Mouse (Mus musculus): Measurements from ENCODE around the gene Paqr7.
A peak's percentile ranks its signal among the peaks of the same experiment; 100 is the strongest.
"Not testable (repeated sequence)": the region's sequence is repeated elsewhere in the genome, so short reads cannot be mapped to it uniquely, and the experiment has no call there.

The Paqr7 gene

GRCm38 (mm10) chr4:134471469-134471868 lies 25.0 kb upstream of the Paqr7 start:
- no peak for DNase-seq (ENCODE audit: extremely low spot score, low spot score)

- DNase-seq (ENCODE audit: extremely low spot score, low spot score): no peak
Measured at GRCm38 (mm10) chr4:134473764-134474163, 22.7 kb upstream of the Paqr7 start.

DNA sequence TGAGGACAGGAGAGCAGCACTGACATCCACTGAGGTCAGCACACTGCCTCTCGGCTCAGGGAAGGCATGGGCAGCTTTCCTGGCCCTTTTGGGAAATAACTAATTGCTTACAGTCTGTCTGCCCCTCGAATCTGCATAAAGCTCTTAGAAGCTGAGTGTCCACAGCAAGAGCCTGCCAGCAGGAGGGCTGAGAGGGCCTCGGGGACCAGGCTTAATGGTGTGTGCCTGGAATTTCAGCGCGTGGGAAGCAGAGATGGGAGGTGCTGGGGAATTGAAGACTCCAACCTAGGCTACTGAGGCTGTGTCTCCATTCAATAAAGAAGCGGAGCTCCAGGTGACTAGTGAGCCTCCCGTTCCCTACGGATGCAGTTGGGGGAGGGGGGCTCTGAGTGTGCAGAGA lies 22.3 kb upstream of the Paqr7 start:
- DNase-seq (ENCODE audit: extremely low spot score, low spot score): no peak

DNA sequence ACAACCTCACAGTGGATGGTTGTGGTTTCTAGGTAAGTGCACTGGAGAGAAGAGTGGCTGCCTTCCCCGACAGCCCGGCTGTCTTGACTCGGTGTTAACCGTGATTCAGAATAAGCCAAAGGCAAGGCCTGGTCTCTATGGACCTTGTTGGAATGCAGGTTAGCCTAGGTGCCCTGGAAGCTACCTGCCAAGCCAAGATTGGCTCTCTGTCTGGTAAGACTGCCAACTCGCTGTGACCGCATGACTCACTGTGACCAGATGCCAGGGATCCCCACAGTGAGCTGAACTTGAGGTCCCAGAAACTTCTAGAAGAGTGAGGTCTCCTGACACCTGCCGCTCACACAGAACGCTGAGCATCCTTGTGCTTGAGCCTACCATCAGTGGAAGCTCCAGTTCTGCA lies 19.6 kb upstream of the Paqr7 start:
- DNase-seq (ENCODE audit: extremely low spot score, low spot score): no peak

GRCm38 (mm10) chr4:134478031-134478430 lies 18.5 kb upstream of the Paqr7 start:
- DNase-seq (ENCODE audit: extremely low spot score, low spot score): peak; percentile 94

- DNase-seq (ENCODE audit: extremely low spot score, low spot score): no peak
Measured at GRCm38 (mm10) chr4:134479839-134480238, 16.7 kb upstream of the Paqr7 start.

DNA sequence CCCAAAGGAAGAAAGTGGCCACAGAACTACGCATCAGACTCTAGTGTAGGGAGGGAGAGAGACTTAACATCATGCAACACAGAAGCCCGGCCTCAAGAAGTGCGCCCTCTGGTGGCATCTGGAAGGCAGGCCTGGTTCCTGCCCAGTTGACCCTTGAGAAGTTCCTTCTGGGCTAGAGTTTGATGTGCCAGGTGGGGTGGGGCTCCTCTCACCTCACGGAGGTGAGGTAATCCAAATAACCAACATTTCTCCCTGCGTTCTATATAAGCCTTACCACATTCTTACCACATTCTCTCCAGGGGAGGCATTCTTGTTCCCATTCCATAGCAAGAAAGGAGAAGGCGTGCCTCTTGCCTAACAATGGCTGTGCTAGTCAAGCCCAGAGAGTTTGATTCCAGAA lies 15.6 kb upstream of the Paqr7 start:
- peak; percentile 77 for DNase-seq (ENCODE audit: extremely low spot score, low spot score)

- DNase-seq (ENCODE audit: extremely low spot score, low spot score): no peak
Measured at GRCm38 (mm10) chr4:134481270-134481669, 15.2 kb upstream of the Paqr7 start.

GRCm38 (mm10) chr4:134482442-134482841 lies 14.1 kb upstream of the Paqr7 start:
- DNase-seq (ENCODE audit: extremely low spot score, low spot score): no peak

DNA sequence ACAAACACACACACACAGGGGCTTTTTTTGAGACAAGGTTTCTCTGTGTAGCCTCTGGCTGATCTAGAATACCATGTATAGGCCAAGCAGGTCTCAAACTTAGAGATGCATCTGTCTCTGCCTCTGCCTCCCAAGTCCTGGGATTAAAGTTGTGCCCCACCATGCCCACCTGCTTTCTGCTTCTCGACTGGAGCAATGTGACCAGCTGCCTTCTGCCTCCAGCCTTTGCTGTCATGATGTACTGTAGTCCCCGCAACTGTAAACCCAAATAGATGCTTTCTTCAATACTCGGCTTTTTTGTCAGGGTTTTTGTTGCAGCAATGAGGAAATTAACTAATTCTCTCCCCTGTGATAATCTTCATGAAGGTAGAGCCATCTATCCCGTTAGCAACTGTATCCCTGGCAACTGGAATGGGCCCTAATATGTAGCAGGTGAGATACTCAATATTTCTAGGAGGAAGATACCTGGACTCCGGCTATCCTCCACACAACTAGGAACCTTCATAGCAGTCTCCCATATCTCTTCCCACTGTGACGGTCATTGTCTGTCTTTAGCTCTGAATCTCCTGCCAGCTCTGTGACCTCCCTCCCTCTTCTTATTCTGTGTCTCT lies 13.3 kb upstream of the Paqr7 start:
- no peak for DNase-seq (ENCODE audit: extremely low spot score, low spot score)

- no peak for DNase-seq (ENCODE audit: extremely low spot score, low spot score)
Measured at GRCm38 (mm10) chr4:134483696-134484095, 12.8 kb upstream of the Paqr7 start.

- DNase-seq (ENCODE audit: extremely low spot score, low spot score): no peak
Measured at GRCm38 (mm10) chr4:134484231-134484630, 12.3 kb upstream of the Paqr7 start.

DNA sequence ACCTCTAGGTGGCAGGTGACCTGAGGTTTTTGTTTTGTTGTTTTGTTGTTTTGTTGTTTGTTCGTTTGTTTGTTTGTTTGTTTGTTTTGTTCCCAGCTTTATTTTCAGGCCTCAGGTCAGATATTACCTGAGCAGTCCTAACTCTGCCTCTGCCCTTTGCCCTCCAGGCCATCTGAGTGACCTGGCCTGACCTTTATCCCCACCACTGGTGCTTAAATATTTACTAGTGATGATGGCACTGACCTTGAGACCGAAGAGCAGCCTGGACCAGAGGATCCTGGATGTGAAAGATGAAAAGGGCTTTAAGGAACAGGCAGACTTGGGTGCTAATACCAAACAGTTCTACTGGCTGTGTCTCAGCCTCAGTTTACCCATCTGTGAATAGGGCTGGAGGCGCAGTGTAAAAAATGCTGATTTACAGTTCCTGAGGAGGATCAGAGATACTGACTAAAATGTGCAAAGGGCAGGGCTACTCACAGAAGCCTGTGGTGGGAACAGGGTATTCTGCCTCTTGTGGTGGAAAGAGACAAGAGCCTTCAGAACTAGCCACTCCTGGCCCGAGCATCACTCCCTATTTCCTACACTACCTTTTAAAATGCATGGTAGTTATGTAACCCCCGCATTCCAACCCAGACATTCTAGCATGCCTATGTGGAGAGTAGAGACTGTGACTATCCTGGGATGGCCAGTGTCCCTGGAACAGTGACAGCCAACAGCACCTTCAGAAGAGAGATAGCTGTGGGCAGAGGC lies 11.2 kb upstream of the Paqr7 start:
- no peak for DNase-seq (ENCODE audit: extremely low spot score, low spot score)

- DNase-seq (ENCODE audit: extremely low spot score, low spot score): no peak
Measured at GRCm38 (mm10) chr4:134488211-134488610, 8.3 kb upstream of the Paqr7 start.

DNA sequence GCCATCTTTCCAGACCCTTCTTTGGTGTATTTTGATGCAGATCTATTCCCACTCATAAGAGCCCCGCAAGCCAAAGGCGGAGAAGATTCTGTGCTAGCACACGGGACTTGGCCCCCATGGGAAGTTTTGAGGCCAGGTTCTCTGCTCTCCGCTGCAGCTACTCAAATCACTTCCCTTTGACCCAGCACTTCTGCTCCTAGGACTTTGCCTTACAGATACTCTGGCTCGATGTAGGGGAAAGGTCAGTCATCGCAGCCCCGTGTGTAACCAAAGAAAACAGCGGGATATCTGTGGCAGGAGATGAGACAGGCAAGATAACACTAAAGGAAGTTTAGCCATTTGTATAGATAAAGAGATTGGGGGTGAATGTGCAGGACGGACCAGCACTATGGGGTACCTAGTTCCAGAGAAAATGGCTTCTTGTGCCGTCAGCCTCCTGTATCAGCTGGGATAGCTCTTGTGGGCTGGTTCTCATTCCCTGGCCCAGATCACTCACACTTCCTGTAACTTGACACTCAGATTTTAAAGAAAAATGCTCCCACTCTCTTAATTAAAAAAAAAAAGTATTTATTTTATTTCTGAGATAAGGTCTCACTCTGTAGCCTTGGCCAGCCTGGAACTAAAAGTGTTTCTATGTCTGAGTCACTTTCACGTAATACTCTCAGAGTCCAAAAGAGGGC lies 6.4 kb upstream of the Paqr7 start:
- no peak for DNase-seq (ENCODE audit: extremely low spot score, low spot score)

- no peak for DNase-seq (ENCODE audit: extremely low spot score, low spot score)
Measured at GRCm38 (mm10) chr4:134491716-134492115, 4.8 kb upstream of the Paqr7 start.

DNA sequence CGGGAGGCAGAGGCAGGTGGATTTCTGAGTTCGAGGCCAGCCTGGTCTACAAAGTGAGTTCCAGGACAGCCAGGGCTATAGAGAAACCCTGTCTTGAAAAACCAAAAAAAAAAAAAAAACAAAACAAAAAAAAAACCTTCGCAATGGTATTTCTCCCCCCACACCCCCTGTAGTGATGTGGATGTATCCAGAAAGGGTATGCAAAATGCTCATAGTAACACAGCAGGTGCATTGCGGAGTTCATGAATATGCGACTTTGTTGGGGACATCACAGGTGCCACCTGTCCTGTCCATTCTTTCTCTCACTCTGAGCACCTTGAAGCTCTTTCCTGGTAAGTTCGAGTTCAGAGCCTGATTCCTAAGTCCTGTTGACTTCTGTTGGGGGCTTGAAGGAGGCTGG lies 2.3 kb upstream of the Paqr7 start:
- not testable (repeated sequence) for DNase-seq (ENCODE audit: extremely low spot score, low spot score)

GRCm38 (mm10) chr4:134494780-134495545 lies 1.5 kb upstream of the Paqr7 start:
- no peak for DNase-seq (ENCODE audit: extremely low spot score, low spot score)

DNA sequence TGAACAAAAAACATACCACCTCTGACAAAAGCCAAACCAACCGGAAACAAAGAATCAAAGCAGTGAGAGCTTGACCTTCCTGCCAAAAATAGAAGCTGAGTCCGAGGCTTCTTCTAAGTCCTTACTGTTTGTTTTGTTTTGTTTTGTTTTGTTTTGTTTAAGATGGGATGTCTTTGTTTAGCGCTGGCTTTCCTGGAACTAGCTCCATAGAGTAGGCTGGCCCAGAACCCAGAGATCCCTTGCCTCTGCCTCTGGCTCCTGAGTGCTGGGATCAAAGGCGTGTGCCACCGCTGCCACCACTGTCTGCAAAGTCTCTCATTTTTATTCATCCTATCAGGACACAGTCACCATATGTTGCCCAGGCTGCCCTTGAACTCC lies 962 bp upstream of the Paqr7 start:
- DNase-seq (ENCODE audit: extremely low spot score, low spot score): no peak

- no peak for DNase-seq (ENCODE audit: extremely low spot score, low spot score)
Measured at GRCm38 (mm10) chr4:134497223-134497622, 726 bp downstream of the Paqr7 start.

- DNase-seq (ENCODE audit: extremely low spot score, low spot score): no peak
Measured at GRCm38 (mm10) chr4:134497986-134498731, 1.7 kb downstream of the Paqr7 start.

Measured in neural tube, embryonic 10.5 days (tissue).